8 mouse cellular contexts compared by ENCODE assay signal in the genomic region with DNA sequence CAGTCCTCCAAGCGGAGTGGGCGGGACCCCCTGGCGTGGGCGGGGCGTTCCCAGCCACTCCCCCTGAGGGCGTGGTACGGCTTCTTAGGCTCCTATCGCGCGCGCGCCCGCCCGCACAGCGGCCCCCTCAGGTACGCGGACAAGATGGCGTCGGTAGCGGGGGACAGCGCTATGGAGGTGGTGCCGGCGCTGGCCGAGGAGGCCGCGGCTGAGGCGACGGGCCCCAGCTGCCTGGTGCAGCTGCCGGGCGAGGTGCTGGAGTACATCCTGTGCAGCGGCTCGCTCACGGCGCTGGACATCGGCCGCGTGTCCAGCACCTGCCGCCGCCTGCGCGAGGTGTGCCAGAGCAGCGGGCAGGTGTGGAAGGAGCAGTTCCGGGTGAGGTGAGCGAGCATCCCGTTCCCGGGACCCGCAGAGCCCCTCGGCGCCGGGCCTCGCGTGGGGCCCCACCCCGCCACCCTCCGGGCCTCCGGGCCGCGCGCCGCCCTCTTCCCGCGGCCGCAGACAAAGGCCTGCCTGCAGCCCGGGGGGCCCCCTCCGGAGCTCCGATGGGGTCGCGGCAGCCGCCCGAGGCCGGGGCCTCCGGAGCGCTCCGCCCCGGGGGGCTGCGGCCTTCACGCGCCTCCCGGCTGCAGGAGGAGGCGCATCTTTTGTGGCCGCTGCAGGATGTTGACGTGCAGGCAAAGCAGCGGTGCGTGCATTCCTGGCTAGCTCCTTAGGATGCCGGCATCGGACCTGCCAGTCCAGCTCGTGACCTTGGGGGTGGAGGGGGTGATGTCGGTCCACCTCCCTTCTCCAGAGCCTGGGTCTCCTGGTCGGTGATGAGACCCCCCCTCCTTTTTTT. TPM values are rescaled to one million over a fixed set of nuclear protein-coding genes. Genes with fewer than 3 reads are reported as not detected.
DNase-seq lines count a peak whose midpoint lies in the region; ATAC-seq lines count a peak whose summit lies in the region.

A gene (plus strand): TSS at position 74 of the 844 bp plus-strand sequence.

- peaks cover 3% of the 10 kb centered on the region for H3K36me3 ChIP-seq in hindbrain, embryonic 15.5 days

- peak; percentile 90 for ATAC-seq in hindbrain, embryonic 15.5 days (ENCODE audit: low FRiP score, low read depth)

- H3K4me3 ChIP-seq in hindbrain, embryonic 15.5 days: peak within 1 kb of the TSS; percentile 62

- peak within 1 kb of the TSS; percentile 73 for H3K9ac ChIP-seq in hindbrain, embryonic 15.5 days

- H3K27ac ChIP-seq in hindbrain, embryonic 15.5 days (replicated peaks): peak within 1 kb of the TSS; percentile 85

- H3K4me2 ChIP-seq in hindbrain, embryonic 15.5 days: peak within 1 kb of the TSS; percentile 74

- under 1% methylated on average over 87 of the region's 88 CpGs for WGBS in hindbrain, embryonic 15.5 days

- peak; percentile 95 for DNase-seq in R1 (ENCODE audit: low read depth, low spot score)
- peak; percentile 98 to 99 for DNase-seq in cerebellum, postnatal 25 days
- DNase-seq in frontal cortex, postnatal 36 days (ENCODE audit: low spot score in 2 of 2): peak; percentile 96 to 97
- DNase-seq in left cerebral cortex, adult 11 months (ENCODE audit: low spot score): peak; percentile 95
- peak; percentile 96 for DNase-seq in lung, postnatal 4 days
- DNase-seq in retina, postnatal 7 days (ENCODE audit: low read depth, low spot score): peak; percentile 93
- peak; percentile 87 for DNase-seq in urinary bladder, adult 2 months (ENCODE audit: low spot score)

- no peaks in the 10 kb centered on the region for H3K9me3 ChIP-seq in hindbrain, embryonic 15.5 days

- no peaks in the 10 kb centered on the region for H3K27me3 ChIP-seq in hindbrain, embryonic 15.5 days

- H3K4me1 ChIP-seq in hindbrain, embryonic 15.5 days (replicated peaks): peaks cover 26% of the 10 kb centered on the region

RNA-seq across cellular contexts. Expression of the gene that starts here (rescaled TPM):
- polyA plus RNA-seq in hindbrain, embryonic 15.5 days (2015; fragmentation: Nextera tagmentation; extraction: Ambion mirVana): 148 and 159 TPM in 2 replicates
- polyA plus RNA-seq in urinary bladder, adult 2 months (2012; rRNA removed): 35.1 and 36.9 TPM in 2 replicates

Comparison
In these comparisons a context has a peak if more than half of its experiments do, and no peak if none do; other contexts are left out.
1. Peak in every context shown above with its lines: DNase-seq, ATAC-seq, H3K4me3 ChIP-seq and H3K27ac ChIP-seq.